Mouse (Mus musculus) olfactory bulb, adult 2 months (tissue): Measurements from ENCODE around the gene Avl9.

ENCODE experiments used
- CTCF ChIP-seq: fragments of 200-500 bp; IDR thresholded peaks from 2 replicates; pipeline ENCODE4 v1.5.1; 2012; ENCODE audit warnings: low read depth, mild to moderate bottlenecking, low read length, moderate library complexity; ENCODE audit not compliant: insufficient read depth
- POLR2A ChIP-seq: fragments of 200-500 bp; IDR thresholded peaks from 2 replicates; pipeline ENCODE4 v1.6.1; 2012; ENCODE audit warnings: mild to moderate bottlenecking, low read depth, low read length, moderate library complexity; ENCODE audit not compliant: insufficient read depth

DNA sequence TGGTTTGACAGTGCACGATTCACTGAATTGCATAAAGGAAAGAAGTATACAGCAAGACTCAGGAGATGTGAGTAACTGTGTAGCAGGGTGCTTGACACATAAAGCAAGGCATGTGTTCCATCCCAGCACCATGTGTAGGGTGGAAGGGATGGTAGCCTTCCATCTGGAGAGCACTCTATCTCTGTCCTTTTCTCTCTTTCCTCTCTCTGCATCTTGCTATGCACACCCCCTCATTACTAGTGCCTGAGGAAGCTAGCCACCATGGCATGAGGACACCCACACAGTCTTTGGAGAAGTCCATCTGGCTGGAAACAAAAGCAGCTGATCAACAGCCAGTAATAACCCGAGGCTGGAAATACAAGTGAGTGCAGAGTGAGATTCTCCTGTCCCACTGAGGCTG is 91.5 kb downstream of the Avl9 start:
- TF ChIP-seq POLR2A = no peak
- no peak for TF ChIP-seq CTCF
